Mouse (Mus musculus): ENCODE data around the gene Plbd2.

GRCm38 (mm10) chr5:120524736-120525135 is 21.3 kb upstream of the Plbd2 start:
- no peak for TF ChIP-seq POLR2A (IDR thresholded peaks at IDR 0.05; ENCODE audit: borderline replicate concordance, control insufficient read depth, low read depth, low read length)
- no peak for TF ChIP-seq CTCF (IDR thresholded peaks at IDR 0.05; ENCODE audit: control insufficient read depth, insufficient read depth, low read length)
